Mouse (Mus musculus) lung, embryonic 14.5 days (tissue): Measurements from ENCODE around the gene Sox6. TPM values are rescaled to one million over a fixed set of nuclear protein-coding genes. Genes with fewer than 3 reads are reported as not detected.

Source experiments
- ATAC-seq: fragments of 200-750 bp; cut with Nextera tagmentation; 2 replicates; pipeline ENCODE4 v1.8.0; 2017; ENCODE audit warnings: mild to moderate bottlenecking, moderate TSS enrichment, moderate library complexity; ENCODE audit not compliant: insufficient read depth
- DNase-seq: peaks from one replicate; pipeline ENCODE4 v3.0.0-alpha.2; 2015
- H3K27ac ChIP-seq: fragments of 300-500 bp; sonication (generic); 2 replicates; pipeline ENCODE4 v1.5.1; 2014; ENCODE audit warnings: low read depth, mild to moderate bottlenecking, moderate library complexity
- H3K27me3 ChIP-seq: fragments of 300-500 bp; sonication (generic); 2 replicates; pipeline ENCODE4 v1.6.1; 2014; ENCODE audit warnings: low read length, control low read depth; ENCODE audit not compliant: insufficient read depth
- H3K36me3 ChIP-seq: fragments of 300-500 bp; sonication (generic); 2 replicates; pipeline ENCODE4 v1.6.1; 2014; ENCODE audit warnings: control low read depth; ENCODE audit not compliant: insufficient read depth
- H3K4me1 ChIP-seq: fragments of 300-500 bp; sonication (generic); 2 replicates; pipeline ENCODE4 v1.6.1; 2014; ENCODE audit warnings: antibody characterized with exemption, control low read depth; ENCODE audit not compliant: insufficient read depth
- H3K4me2 ChIP-seq: fragments of 300-500 bp; sonication (generic); 2 replicates; pipeline ENCODE4 v1.6.1; 2014; ENCODE audit warnings: mild to moderate bottlenecking
- H3K4me3 ChIP-seq: fragments of 300-500 bp; sonication (generic); 2 replicates; pipeline ENCODE4 v1.5.1; 2014; ENCODE audit warnings: low read depth, low read length
- H3K9ac ChIP-seq: fragments of 300-500 bp; sonication (generic); 2 replicates; pipeline ENCODE4 v1.6.1; 2014
- H3K9me3 ChIP-seq: fragments of 300-500 bp; sonication (generic); 2 replicates; pipeline ENCODE4 v1.6.1; 2016; ENCODE audit warnings: low read depth, low read length, control low read depth
- CTCF ChIP-seq: IDR thresholded peaks from 2 replicates; pipeline ENCODE4 v1.5.1; 2016; ENCODE audit warnings: antibody characterized with exemption, low read depth
- WGBS: fragments of 180-500 bp; shearing (Covaris S2); extraction: QIAGEN DNeasy Blood & Tissue Kit; methylation state at CpG from one replicate; pipeline ENCODE4 v1.1.7; 2014; 5-methylcytosine and 5-hydroxymethylcytosine counted together
- polyA plus RNA-seq: library from polyadenylated mRNA; unstranded; fragments of >200 nt; fragmentation: Nextera tagmentation; extraction: Ambion mirVana; gene quantifications from 2 replicates; pipeline ENCODE4 v1.2.1, GENCODE M21; 2014

Gene Sox6
- polyA plus RNA-seq, 1 experiment from 2014 or later = 22.0 TPM

GRCm38 (mm10) chr7:115915338-115915737 lies 123.3 kb downstream of the Sox6 start:
- H3K9me3 ChIP-seq = no peaks in the 10 kb centered on the region
- DNase-seq (no peak), ATAC-seq (no peak)
- H3K4me1 ChIP-seq = no peaks in the 10 kb centered on the region
- no peaks in the 10 kb centered on the region for H3K27me3 ChIP-seq
- H3K27ac ChIP-seq = no peak overlapping the region
- no peak overlapping the region for H3K9ac ChIP-seq
- no peak overlapping the region for H3K4me3 ChIP-seq
- no peak for TF ChIP-seq CTCF
- no peak overlapping the region for H3K4me2 ChIP-seq
- no peaks in the 10 kb centered on the region for H3K36me3 ChIP-seq
- WGBS = 80% methylated on average over 1 of the region's 1 CpGs

DNA sequence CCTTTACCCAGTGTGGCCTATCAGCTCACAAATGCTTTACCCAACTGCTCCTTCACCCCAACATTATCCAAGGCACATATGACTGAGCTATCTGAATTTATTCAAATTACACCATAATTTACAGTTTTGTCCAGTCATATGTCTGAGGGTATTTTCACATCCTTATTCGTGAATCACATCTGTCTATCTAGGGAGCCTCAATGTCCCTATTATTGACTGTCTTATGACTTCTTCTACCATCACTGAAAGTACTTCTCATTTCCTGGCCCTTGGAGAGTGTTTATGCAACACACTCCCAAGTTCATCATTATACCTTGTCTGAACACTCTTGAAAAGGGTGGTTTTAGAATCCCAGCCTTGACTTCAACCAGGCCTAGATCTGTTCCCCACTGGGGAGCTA lies 128.3 kb downstream of the Sox6 start:
- Histone ChIP-seq H3K4me2 (no peak overlapping the region), H3K27me3 (no peaks in the 10 kb centered on the region), H3K9me3 (no peaks in the 10 kb centered on the region), H3K4me3 (no peak overlapping the region), H3K36me3 (no peaks in the 10 kb centered on the region), H3K9ac (no peak overlapping the region), H3K27ac (no peak overlapping the region), H3K4me1 (no peaks in the 10 kb centered on the region)
- no peak for TF ChIP-seq CTCF
- 89% methylated on average over 1 of the region's 1 CpGs for WGBS
- DNase-seq (no peak), ATAC-seq (no peak)

DNA sequence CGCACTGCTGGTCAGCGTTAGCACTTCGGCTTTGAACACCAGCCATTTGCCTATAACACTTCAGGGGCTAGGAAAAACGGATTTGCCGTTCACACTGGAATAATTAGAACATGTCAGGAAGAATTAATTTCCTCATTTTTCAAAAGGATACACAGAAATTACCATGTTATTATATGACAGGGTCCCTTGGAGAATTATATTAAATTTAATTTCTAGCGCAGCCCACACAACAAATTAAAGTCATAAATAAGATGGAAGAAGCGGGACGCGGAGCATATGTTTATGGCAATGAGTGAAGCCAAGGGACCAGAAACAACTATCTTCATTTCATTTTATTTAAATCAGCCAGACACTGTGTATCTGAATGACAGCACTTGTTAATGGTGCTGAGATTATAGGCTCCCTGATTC lies 133.8 kb downstream of the Sox6 start:
- Histone ChIP-seq H3K9me3 (no peaks in the 10 kb centered on the region), H3K27me3 (no peaks in the 10 kb centered on the region), H3K4me2 (no peak overlapping the region), H3K4me3 (no peak overlapping the region), H3K36me3 (no peaks in the 10 kb centered on the region), H3K27ac (no peak overlapping the region), H3K9ac (no peak overlapping the region), H3K4me1 (no peaks in the 10 kb centered on the region)
- WGBS = 81% methylated on average over 9 of the region's 9 CpGs
- no peak for TF ChIP-seq CTCF
- ATAC-seq (no peak), DNase-seq (no peak)

DNA sequence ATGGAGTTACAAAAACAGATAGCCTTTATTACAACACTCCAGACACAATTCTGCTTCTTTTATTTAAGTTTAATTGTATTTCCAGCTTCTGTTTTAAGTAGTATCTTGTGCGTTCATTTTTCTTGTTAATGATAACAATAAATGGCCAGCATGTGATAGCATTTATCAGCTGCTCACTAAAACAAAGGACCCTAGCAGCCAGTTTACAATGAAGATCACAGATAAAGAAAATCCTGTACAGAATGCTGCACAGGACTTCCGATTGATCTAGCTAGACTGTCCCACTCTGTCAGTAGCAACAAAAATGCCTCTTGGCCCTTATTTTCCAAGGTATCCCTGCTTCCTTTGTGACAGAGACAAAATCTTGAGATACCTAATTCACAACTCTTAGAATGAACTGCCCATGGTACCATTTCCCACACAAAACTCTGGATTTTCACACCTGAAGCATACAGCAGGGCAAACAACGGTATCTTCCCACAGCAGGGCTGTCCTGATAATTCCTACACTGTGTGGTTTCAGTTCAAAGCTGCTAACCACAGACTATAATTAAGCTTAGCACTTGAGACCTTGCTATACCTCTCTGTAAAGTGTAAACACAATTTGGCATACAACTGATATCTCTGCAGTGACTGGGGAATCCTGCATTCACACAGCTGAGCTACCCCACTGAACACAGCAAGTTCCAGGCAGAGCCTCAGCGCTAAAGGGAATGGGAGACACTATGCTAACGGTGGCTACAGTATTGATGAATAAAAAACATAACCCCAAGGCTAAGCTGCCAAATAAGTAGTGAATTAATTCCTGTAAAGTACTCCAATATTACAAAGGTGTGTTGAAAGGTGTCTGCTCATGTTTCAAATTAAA lies 134.4 kb downstream of the Sox6 start:
- Histone ChIP-seq H3K4me2 (no peak overlapping the region), H3K4me3 (no peak overlapping the region), H3K27ac (no peak overlapping the region), H3K9ac (no peak overlapping the region), H3K36me3 (no peaks in the 10 kb centered on the region), H3K4me1 (no peaks in the 10 kb centered on the region), H3K9me3 (no peaks in the 10 kb centered on the region), H3K27me3 (no peaks in the 10 kb centered on the region)
- TF ChIP-seq CTCF = no peak
- ATAC-seq (no peak), DNase-seq (no peak)
- 59% methylated on average over 5 of the region's 5 CpGs for WGBS

- H3K27ac ChIP-seq = no peak overlapping the region
- H3K4me2 ChIP-seq = no peak overlapping the region
- no peaks in the 10 kb centered on the region for H3K4me1 ChIP-seq
- no peaks in the 10 kb centered on the region for H3K36me3 ChIP-seq
- DNase-seq = no peak
- no peak overlapping the region for H3K9ac ChIP-seq
- no peak for TF ChIP-seq CTCF
- no peaks in the 10 kb centered on the region for H3K27me3 ChIP-seq
- no peak for ATAC-seq
- H3K4me3 ChIP-seq = no peak overlapping the region
- 92% methylated on average over 1 of the region's 1 CpGs for WGBS
- H3K9me3 ChIP-seq = no peaks in the 10 kb centered on the region
Measured at GRCm38 (mm10) chr7:115903368-115903767, 135.2 kb downstream of the Sox6 start.

DNA sequence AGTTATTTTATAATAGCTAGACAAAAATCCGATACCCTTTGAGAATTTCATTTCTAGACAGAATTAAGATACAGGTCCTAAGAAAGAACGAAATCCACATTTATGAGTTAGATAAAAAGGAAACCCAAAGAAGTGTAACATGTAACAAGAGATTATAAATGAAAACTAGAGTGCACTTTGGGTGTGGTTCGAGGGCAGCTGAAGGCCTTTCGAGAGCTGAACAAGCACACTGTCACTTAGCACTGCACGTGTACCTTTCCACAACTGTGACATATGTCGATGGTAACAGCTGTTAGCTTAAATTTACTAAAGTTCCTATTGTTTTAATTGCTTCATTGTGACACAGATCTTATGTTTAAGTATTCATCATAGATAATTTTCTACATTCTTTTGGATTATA lies 142.8 kb downstream of the Sox6 start:
- no peaks in the 10 kb centered on the region for H3K4me1 ChIP-seq
- no peaks in the 10 kb centered on the region for H3K9me3 ChIP-seq
- no peak overlapping the region for H3K9ac ChIP-seq
- WGBS = 48% methylated on average over 6 of the region's 6 CpGs
- DNase-seq (no peak), ATAC-seq (no peak)
- no peak overlapping the region for H3K4me2 ChIP-seq
- H3K27me3 ChIP-seq = no peaks in the 10 kb centered on the region
- H3K36me3 ChIP-seq = no peaks in the 10 kb centered on the region
- H3K4me3 ChIP-seq = no peak overlapping the region
- no peak overlapping the region for H3K27ac ChIP-seq
- TF ChIP-seq CTCF = no peak

GRCm38 (mm10) chr7:115895028-115895671 lies 143.4 kb downstream of the Sox6 start:
- Histone ChIP-seq H3K4me1 (no peaks in the 10 kb centered on the region), H3K4me3 (no peak overlapping the region), H3K4me2 (no peak overlapping the region), H3K9ac (no peak overlapping the region), H3K9me3 (no peaks in the 10 kb centered on the region), H3K36me3 (no peaks in the 10 kb centered on the region), H3K27ac (no peak overlapping the region), H3K27me3 (no peaks in the 10 kb centered on the region)
- ATAC-seq (no peak; the same call in 1 of the 2 replicates), DNase-seq (no peak)
- no peak for TF ChIP-seq CTCF
- 42% methylated on average over 4 of the region's 4 CpGs for WGBS
